Mouse (Mus musculus) adrenal gland, adult 18-20 months (tissue): ENCODE results near the gene Fam19a5. TPM values are rescaled to one million over a fixed set of nuclear protein-coding genes. Genes with fewer than 3 reads are reported as not detected.

ENCODE experiments used
- DNase-seq, 2 experiments: peaks; one replicate each; pipeline ENCODE4 v3.0.0; 2021 to 2022; ENCODE audit warnings: low spot score in 2 of 2
- total RNA-seq, 2 experiments: library from RNA; stranded (reverse); gene quantifications; 1 replicate in 1 of 2; 2 replicates in 1 of 2; pipeline ENCODE4 v1.2.3; 2021

Fam19a5 gene
- total RNA-seq, 2 experiments from 2014 or later, result 4.6 to 15.9 TPM

DNA sequence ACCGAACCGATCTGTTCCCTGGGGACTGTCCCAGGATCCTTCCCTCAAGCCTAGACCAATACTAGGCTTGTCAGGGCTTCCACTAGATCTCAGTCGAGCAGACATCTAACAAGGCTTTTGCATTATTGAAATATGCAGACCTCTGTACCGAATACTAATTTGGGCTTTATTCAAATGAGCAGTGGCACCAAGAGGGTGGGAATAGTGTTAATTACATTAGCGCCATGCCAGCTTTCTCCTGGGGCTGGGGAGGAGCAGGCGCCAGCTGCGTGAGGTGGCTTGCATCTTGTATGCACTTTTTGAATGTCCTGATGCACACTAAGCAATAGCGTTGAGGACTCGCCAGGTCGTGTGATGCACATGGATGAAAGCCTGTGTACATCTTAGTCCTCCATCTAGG is 46.9 kb downstream of the Fam19a5 start:
- DNase-seq, result no peak

DNA sequence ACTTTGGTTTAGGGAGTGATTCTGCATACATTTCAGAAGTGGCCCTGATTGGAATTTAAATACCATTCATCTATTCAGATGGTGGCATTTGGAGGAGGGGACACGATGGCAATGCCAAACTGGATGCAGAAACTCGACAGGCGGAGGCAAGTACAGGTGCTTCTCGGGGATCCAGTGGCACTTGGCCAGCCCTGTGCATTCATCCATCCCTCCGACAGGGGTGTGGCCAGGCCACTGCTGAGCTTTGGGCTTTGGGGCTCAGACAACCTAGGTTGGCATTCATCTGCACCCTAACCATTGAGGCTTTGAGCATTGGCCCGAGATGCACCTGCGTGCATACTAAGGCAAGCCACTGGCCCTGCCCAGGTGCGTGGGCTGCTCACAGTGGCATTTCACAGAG is 52.6 kb downstream of the Fam19a5 start:
- no peak for DNase-seq

DNA sequence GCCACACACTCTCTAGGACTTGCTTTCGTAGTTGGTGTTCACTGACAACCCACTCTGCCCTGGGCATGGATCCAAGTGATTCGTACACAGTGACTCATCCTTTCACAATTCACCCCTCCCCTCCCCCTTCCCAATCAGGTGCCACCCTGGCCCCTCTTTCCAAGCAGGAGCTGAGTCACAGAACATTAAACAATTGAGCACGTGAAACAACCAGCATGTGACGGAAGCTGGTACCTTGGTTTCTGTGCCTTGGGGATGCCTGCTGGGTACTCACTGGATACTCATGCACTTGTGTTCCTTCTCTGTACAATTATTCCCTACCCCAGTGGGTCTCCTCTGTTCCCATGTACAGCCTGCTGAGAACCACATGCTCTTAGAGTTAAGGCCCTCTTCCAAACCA is 53.0 kb downstream of the Fam19a5 start:
- peak; percentile 23 to 24 for DNase-seq

DNA sequence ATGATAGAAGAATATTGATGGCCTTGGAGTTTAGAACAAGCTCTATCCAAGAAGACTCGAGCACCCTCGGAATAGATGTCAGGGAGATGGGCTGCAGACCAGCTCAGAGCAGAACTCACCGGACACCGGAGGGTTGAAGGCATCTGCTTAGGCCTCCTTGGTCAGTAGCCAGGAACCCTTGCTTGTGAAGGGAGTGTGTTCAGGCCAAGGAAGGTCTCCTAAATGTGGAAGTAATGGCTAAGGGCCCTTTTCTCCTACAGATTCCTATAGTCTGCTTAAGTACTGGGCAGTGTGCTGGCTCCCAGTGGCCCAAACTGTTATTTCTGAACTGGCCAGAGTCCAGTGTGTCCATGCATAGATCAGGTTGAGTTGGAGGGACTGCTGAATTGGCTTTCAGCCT is 53.7 kb downstream of the Fam19a5 start:
- no peak for DNase-seq

DNA sequence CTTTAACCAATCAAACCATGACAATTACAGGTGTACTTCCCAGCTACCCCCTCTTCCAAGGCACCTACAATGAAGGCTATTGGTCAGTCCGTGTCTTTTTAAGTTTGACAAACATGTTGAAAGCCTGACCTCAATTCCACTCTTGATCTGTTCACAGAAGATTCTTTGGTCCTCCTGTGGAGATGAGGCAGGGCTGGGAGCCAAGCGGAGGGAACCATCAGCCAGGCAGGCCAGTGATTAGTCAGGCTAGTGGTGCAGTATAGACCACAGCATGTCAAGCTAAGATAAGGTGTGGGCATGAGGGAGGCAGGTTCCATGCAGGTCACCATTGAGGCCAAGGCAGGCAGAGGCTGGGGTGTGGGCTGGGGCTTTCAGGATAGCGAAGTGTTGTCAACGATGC is 54.5 kb downstream of the Fam19a5 start:
- no peak for DNase-seq

DNA sequence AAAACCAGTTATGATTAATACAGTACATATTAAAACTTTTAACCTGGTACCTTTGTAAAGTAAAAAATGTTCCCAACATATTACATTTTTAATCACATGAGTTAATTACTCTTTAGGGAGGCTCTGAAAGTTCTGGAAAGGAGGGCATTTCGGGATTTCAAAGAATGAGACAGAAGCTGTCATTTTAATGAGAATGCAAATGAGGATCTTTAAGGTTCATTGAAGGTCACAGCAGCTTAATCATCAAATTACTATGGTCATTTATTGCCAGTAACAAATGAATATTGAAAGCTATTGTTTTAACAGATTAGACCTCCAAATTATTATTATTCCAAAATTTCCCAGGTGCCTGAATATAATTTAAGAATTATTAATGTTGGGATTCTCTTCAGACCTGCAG is 59.2 kb downstream of the Fam19a5 start:
- DNase-seq, result no peak

DNA sequence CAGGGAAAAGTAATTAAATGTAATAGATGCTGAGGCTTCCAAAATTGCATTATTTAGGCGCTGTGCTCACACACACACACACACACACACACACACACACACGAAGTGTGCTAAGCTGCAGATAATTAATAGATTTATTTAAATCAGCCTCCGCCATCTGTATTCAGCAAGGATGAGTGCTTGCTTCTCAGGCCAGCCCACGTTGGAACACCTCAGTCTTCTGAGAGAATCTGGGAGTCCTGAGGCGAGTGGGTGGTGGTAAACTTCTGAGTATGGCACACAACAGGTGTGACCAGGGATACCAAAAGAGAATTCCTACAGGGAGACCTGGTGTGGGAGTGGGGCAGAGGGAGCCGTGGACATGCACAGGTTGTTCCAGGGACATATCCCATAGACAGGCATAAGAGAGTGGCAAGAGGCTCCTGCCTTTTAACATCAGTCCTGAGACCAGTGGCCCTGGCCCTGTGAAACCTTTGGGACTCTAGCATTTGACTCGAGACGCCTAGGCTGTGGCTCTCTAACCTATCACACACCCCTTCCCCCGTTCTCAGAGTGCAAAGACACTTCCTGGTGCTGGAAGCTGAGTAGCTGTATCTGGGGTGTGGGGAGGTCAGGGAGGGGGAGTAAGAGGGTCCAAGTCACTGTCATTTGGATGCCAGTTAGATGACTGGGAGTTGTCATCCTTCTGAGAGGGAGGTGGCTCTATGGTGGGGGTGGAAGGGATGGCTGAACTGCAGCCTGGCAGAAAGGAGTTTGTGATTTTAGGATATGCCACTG is 61.6 kb downstream of the Fam19a5 start:
- DNase-seq, result no peak

DNA sequence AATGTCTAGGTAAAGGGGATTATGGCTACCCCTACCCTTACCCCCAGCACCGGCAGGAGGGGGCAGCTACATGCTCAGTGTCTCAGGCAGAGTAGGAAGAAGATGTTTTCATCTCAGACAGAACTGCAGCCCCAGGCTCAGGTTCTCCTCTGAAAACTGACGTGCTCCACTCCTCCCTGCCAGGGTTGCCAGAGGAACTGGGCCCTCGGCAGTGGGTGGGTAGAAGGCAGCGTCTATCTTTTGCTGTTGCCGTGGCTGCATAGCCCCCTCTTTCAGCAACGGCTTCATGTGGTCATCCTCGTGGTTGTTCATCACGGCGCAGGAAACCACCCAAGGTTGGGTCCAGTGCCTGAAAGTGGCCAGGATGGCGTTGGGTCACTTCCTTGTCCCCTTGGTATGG is 62.6 kb downstream of the Fam19a5 start:
- no peak for DNase-seq

DNA sequence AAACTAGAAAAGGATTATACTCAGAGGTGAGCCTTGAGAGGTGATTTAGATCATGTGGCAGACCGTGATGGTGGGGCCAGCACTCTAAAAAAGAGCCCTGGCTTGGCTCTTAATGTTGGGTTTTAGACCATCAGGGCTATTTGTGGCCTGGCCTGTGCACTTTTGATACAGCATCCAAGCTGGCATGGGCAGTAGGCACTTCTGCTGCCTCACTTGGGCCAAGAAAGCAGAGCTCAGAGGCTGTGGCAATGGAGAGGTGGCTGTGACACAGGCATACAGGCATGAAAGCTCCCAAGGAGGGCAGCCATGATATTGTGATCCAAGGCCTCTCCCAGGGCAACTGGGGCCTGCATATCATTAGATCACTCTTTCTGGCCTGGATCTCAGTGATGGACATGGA is 65.1 kb downstream of the Fam19a5 start:
- DNase-seq, result no peak

DNA sequence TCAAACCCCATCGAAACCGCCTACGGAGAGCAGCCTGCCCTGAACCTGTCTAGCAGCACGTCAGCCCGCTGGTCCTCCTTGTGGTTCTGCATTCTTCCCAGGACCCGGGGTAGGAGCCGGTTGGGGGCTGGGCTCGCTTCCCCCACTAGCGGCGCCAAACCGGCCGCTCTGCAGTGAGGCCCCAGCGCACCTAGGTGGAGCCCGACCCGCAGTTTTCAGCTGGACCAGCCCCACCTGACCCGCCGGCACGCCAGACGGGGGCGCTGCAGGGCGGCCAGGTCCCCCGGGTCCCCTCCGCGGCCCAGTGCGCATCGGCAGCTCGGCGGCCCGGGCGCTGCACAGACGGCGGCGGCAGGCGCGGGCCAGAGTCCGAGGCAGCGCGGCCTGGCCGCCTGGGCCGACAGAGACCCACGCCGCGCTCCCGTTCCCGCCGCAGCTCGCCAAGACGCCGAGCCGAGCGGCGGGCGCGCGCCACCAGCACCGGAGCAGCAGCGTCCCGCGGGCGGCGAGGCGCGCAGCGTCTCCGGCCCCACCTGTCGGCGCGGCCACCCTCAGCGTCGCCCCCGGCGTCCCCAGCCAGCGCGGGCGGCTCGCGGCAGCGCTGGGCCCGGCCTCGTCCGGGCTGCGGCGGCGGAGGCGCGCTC is 80.0 kb downstream of the Fam19a5 start:
- peak; percentile 86 to 88 for DNase-seq

DNA sequence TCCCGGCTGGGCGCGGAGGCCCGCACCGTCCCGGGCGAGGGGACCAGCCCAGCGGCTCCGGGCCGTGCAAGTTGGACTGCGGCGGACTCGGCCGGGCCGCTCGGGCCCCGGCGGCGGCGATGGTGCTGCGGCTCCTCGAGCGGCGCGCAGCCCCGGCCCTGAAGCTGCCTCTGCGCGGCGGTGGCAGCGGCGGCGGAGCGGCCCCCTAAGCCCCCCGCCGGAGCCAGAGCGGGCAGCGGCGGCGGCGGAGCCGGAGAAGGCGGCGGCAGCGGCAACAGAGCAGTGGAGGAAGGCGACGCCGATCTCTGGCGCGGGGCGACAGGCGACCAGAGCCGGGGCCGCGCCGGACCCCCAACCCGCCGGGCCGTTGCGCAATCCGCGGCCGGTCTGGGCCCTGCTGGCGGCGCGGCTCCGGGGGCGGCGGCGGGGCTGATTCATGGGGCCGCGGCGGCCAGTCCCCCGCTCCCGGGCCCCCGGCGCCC is 80.6 kb downstream of the Fam19a5 start:
- peak; percentile 24 to 40 for DNase-seq

DNA sequence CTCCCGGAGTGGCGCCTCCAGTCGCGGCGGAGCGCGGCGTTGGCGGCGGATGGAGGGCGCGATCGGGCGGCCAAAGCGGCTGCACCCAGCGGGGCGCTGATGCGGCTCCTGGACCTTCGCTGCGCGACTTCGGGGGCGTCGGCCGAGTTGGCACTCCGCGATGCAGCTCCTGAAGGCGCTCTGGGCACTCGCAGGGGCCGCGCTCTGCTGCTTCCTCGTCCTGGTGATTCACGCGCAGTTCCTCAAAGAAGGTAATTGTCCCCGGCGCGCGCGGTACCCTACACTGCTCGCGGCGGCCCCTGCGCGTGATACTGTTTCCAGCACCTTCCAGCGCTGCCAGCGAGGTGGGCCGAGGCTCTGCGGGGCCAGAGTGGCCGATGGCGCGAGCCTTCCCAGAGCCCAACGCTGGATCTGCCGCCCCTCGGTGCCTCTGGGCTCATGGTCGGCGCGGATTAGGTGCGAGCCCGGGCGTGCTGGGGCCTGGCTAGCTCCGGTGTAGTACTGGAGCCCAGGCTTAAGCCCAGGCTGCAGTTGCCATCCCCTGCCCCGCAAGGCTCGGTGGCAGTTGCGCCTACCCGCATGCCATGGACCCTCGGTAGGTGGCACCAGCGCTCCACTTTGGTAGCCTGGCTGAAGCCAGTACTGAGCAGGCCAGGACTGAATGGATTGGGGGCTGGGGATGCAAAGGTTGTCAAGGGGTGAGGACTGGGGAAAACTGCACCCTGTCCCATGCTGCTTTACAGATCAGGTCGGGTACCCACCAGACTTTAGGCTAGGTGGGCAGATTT is 81.3 kb downstream of the Fam19a5 start:
- peak; percentile 84 to 86 for DNase-seq

DNA sequence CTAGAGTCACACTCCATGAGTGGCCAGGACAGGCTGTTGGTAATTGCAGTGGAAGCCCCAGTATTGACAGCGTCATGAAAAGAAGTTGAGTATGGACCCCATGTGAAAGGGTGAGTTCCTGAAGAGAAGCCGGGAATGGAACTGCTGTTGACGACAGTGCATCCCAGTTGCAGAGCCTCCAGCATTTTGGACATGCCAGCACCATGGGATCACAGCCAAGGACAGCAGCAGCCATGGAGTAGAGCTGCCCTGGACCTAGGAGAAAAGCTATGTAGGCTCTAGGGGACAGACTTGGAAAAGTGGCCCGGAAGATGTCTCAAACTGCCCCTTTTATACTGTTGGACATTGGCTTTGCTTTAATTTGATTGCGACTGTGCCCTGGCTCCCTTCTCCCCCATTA is 91.2 kb downstream of the Fam19a5 start:
- DNase-seq, result no peak

DNA sequence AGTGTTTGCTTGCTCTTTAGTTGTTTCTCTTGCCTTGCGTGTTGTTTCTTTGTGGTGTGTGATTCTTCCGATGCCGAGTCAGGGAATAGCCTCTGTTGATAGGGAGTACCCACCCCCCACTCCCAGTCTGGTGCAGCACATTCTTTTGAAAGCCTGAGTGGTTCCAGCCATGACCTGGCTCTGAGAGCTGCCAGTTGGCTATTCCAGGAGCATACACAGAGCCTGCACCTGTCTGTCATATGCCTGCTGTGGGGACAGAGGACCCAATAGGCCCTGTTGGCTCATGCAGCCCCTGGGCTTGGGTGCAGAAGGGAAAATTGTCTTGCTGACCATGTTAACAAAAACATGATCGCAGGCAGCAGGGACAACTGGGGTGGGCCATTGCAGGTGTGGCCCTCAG is 92.3 kb downstream of the Fam19a5 start:
- no peak for DNase-seq

DNA sequence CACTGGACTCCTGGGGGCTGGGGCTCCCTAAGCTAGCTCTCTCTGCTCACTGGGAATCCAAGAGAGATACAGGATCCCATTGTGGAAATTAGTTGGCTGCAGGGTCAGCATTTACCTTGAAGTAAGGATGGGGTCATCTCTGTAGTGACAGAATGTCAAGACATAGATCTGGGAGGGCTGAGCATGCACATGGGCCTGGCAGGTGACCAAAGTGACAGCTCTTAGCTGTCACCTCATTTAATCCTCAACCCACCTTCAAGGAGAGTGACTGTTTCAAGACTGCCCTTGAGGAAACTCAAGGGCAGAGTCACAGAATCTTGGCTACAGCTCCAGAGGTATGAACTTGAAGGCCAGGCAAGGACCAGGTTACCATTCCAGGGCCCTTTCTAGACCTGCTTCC is 93.1 kb downstream of the Fam19a5 start:
- no peak for DNase-seq

DNA sequence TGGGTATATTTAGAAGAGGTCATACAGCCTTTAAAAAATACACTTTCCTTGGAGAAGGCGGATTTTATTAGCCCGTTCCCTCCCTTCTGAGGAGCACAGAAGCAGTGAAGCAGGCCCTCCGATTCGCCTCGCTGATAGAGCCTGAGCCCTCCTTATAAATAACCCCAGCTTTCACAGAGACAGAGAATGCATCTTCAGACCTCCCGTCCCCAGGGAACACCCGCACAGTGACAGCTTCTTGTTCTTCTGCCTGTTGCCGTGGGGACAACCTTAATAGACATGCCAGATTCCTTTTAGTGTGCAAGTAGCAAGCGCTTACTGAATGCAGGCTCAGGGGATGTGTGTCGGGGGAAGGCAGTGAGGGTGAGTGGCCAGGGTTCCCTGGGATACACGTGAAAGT is 94.2 kb downstream of the Fam19a5 start:
- DNase-seq, result no peak

DNA sequence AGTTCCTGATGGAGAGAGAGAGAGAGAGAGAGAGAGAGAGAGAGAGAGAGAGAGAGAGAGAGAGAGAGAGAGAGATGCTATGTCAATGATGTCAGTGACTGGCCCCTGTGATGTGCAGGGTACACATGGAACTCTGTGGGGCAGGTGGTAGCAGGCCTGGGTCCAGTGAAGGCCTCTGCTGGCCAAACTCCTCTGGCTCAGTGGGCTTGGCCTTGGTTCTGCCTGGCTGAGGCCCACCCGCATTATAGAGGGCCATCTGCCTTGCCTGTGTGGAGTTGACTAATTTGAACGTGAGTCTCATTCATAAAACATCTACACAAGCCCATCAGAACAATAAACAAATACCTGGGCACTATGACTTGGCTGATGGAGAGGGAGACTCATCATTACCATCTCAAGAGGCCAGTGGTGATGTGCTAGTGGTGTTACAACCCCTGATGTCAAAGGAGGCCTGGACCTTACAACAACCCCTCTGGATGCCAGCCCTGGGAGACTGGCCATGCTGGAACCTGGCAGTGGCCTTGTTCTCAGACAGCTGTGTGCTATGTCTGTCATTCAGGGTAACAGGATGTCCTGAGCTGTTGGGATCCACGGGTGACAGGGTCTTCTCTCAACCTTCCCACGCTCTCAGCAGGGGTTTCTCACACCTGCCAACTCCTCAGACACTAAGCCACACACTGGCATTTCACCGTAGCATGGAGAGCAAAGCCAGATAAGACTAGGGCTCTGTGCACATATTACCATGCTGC is 102.4 kb downstream of the Fam19a5 start:
- DNase-seq, result no peak

DNA sequence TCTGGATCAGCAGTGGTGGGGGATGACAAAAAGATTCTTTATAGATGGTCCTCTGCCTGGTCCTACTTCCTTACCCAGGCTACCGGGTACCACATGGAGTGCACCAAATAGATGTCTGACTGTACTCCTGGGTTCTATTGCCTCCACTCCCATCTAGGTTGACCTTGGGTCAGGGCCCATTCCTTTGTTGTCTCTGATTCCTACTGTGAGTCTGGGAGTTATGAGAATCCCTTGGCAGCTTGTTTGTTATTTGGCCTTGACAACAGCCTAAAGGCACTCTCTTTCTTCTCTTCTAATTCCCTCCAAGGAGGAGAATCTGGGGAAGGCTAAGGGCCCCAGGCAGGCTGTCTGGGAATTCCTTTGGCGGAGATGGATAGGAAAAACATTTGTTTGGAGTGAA is 105.6 kb downstream of the Fam19a5 start:
- DNase-seq, result no peak

DNA sequence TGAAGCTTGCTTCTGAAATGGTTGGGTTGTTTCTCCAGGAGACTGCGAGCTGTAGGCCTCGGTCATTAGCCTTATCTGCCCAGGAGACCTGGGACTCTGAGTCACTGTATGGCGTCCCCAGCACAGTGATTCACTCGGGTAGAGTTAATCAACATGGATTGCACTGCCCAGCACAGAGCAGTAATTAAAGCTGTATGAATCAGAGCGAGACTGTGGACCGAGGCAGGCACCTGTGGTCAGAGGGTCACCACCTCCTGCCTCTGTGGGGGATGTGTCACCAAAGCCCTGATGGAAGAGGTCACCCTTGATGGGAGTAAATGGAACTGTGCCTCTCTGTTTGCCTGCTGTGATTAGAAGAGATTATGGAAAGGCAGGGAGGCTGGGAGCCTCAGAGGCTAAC is 110.5 kb downstream of the Fam19a5 start:
- peak in 1 of 2 experiments; percentile 31 for DNase-seq

DNA sequence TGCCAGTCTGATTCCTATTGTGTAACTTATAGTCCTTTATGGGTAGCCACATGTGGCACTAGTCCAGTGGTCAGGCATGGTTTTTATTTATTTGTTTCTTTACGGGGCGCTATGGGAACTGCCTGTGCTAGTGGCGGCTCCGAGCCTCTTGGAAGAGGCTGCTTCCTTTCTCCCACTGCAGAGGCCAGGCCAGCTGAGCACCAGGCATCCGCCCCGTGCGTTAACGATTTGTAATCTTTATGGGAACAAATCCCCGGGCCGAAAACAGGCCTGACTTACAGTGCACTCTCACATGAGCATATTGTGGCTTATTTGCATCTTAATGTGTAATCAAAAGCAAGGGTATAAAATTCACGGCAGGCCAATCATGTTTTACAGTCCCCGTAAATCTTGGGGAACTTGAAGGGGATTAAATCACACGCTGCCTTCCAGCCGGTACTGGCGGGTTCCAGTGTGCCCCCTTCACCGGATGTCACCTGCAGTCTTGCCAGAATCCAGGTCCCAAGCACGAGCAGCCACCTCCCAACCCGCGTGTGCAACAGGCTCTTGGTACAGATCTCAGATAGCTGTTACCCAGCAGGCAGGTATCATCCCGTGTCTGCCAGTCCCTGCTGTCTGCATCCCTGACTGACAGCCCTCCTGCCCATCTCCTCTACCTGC is 112.5 kb downstream of the Fam19a5 start:
- DNase-seq, result no peak

DNA sequence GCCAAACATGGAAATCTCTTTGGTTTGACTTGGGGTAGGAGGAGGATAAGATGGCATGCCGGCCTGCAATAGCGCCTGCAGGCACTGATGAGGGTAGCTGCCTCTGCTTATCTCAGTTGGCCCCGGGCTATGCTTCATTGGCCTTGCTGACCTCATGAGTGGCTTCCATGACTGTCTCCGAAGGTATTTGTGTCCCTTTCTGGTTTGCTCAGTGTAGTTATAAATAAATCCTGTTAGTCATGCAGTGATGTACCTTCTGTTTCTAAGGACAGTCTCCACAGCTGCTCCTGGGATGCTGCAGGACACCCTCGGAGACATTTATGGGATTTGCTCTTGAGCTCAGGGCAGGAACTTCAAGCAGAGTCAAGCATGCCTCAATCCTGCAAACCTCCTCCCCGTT is 115.6 kb downstream of the Fam19a5 start:
- DNase-seq, result no peak
